Comparison of ENCODE assay signal across 12 mouse cellular contexts in genomic region chr12:104638156-104638555, GRCm38 (mm10).
DNase-seq lines count a peak whose midpoint lies in the region; ATAC-seq and TF ChIP-seq lines count a peak whose summit lies in the region.
"Had no signal": no experiment of that assay in that cellular context is flagged by ENCODE, and none has a peak within 500 bp of the region (broad histone marks: within the 10 kb centered on the region; RNA-seq: fewer than 3 reads in every experiment).

No protein-coding gene starts in this region.

- H3K4me3 ChIP-seq in lung, embryonic 14.5 days (ENCODE audit: low read depth, low read length): no peak overlapping the region
- no peak overlapping the region for H3K4me3 ChIP-seq in lung, adult 2 months (replicated peaks; ENCODE audit: extremely low read depth, low read depth, low read length)
- no peak overlapping the region for H3K4me3 ChIP-seq in hindbrain, embryonic 11.5 days (ENCODE audit: low read depth, low read length)
- no peak overlapping the region for H3K4me3 ChIP-seq in limb, embryonic 10.5 days
- no peak overlapping the region for H3K4me3 ChIP-seq in neural tube, embryonic 13.5 days
- no peak overlapping the region for H3K4me3 ChIP-seq in left cerebral cortex, adult 2 months
- H3K4me3 ChIP-seq: megakaryocyte, embryonic 14.5 days had no signal

- H3K27ac ChIP-seq in lung, embryonic 14.5 days (ENCODE audit: low read depth): no peak overlapping the region
- no peak overlapping the region for H3K27ac ChIP-seq in hindbrain, embryonic 11.5 days (ENCODE audit: low read depth, low read length)
- peak overlapping the region; percentile 75 for H3K27ac ChIP-seq in limb, embryonic 10.5 days
- no peak overlapping the region for H3K27ac ChIP-seq in neural tube, embryonic 13.5 days (replicated peaks)
- H3K27ac ChIP-seq in left cerebral cortex, adult 2 months: no peak overlapping the region

- peaks cover 18% of the 10 kb centered on the region for H3K27me3 ChIP-seq in lung, embryonic 14.5 days (ENCODE audit: insufficient read depth, low read length)
- peaks cover 4% of the 10 kb centered on the region for H3K27me3 ChIP-seq in hindbrain, embryonic 11.5 days (ENCODE audit: control insufficient read depth, insufficient read depth, low read length)
- peaks cover 64% of the 10 kb centered on the region for H3K27me3 ChIP-seq in limb, embryonic 10.5 days (ENCODE audit: low read depth, poor library complexity, severe bottlenecking)
- peaks cover 22% of the 10 kb centered on the region for H3K27me3 ChIP-seq in neural tube, embryonic 13.5 days

- H3K36me3 ChIP-seq in lung, embryonic 14.5 days (ENCODE audit: insufficient read depth): no peaks in the 10 kb centered on the region
- H3K36me3 ChIP-seq in hindbrain, embryonic 11.5 days (ENCODE audit: control insufficient read depth, insufficient read depth, low read length): no peaks in the 10 kb centered on the region
- no peaks in the 10 kb centered on the region for H3K36me3 ChIP-seq in limb, embryonic 10.5 days
- H3K36me3 ChIP-seq in neural tube, embryonic 13.5 days: no peaks in the 10 kb centered on the region
- H3K36me3 ChIP-seq: G1E had no signal

- intact Hi-C loops in left cerebral cortex, adult 2 months (cut with DNase I): no loop called here

- 0 out of 2 replicates have a peak, but pooled peaks cover 10% of the 10 kb centered on the region for H3K4me1 ChIP-seq in lung, embryonic 14.5 days (ENCODE audit: insufficient read depth)
- H3K4me1 ChIP-seq in lung, adult 2 months (ENCODE audit: control insufficient read depth, insufficient read depth, low read length): no peaks in the 10 kb centered on the region
- no peaks in the 10 kb centered on the region for H3K4me1 ChIP-seq in hindbrain, embryonic 11.5 days (replicated peaks; ENCODE audit: control insufficient read depth, insufficient read depth, low read length)
- peaks cover 53% of the 10 kb centered on the region for H3K4me1 ChIP-seq in limb, embryonic 10.5 days
- H3K4me1 ChIP-seq in neural tube, embryonic 13.5 days (replicated peaks): peaks cover 40% of the 10 kb centered on the region
- H3K4me1 ChIP-seq: megakaryocyte, embryonic 14.5 days had no signal

- H3K9me3 ChIP-seq in lung, embryonic 14.5 days (ENCODE audit: low read depth, low read length): no peaks in the 10 kb centered on the region
- no peaks in the 10 kb centered on the region for H3K9me3 ChIP-seq in hindbrain, embryonic 11.5 days (ENCODE audit: control insufficient read depth, low read length)
- H3K9me3 ChIP-seq in limb, embryonic 10.5 days (replicated peaks): no peaks in the 10 kb centered on the region
- no peaks in the 10 kb centered on the region for H3K9me3 ChIP-seq in neural tube, embryonic 13.5 days

- no peak for ATAC-seq in lung, embryonic 14.5 days (ENCODE audit: insufficient read depth)
- ATAC-seq in hindbrain, embryonic 11.5 days (ENCODE audit: low FRiP score): no peak
- no peak for ATAC-seq in neural tube, embryonic 13.5 days (ENCODE audit: low read depth)

- H3K4me2 ChIP-seq in lung, embryonic 14.5 days: peak overlapping the region; percentile 29
- no peak overlapping the region for H3K4me2 ChIP-seq in hindbrain, embryonic 11.5 days (replicated peaks; ENCODE audit: low read depth, low read length)
- peak overlapping the region; percentile 37 for H3K4me2 ChIP-seq in neural tube, embryonic 13.5 days

- TF ChIP-seq POLR2A in lung, adult 2 months (IDR thresholded peaks at IDR 0.05; ENCODE audit: borderline replicate concordance, extremely low read depth, low read depth, low read length): no peak

- no peak overlapping the region for H3K9ac ChIP-seq in lung, embryonic 14.5 days
- no peak overlapping the region for H3K9ac ChIP-seq in hindbrain, embryonic 11.5 days (ENCODE audit: low read depth, low read length)
- no peak overlapping the region for H3K9ac ChIP-seq in neural tube, embryonic 13.5 days

- no peak for TF ChIP-seq CTCF in lung, embryonic 14.5 days (IDR thresholded peaks at IDR 0.05; ENCODE audit: low read depth)
- no peak for TF ChIP-seq CTCF in lung, adult 2 months (IDR thresholded peaks at IDR 0.05; ENCODE audit: insufficient read depth, low read length)
- no peak for TF ChIP-seq CTCF in left cerebral cortex, adult 2 months (IDR thresholded peaks at IDR 0.05)

- WGBS in lung, embryonic 14.5 days: 27% methylated on average over 8 of the region's 8 CpGs
- 27% methylated on average over 8 of the region's 8 CpGs for WGBS in lung, adult 2 months
- WGBS in hindbrain, embryonic 11.5 days: 41% methylated on average over 8 of the region's 8 CpGs
- 30% methylated on average over 8 of the region's 8 CpGs for WGBS in limb, embryonic 10.5 days
- WGBS in neural tube, embryonic 13.5 days: 35% methylated on average over 8 of the region's 8 CpGs

- DNase-seq in lung, embryonic 14.5 days: peak; percentile 44
- no peak for DNase-seq in lung, adult 2 months
- DNase-seq in hindbrain, embryonic 11.5 days (ENCODE audit: low spot score): peak; percentile 29
- DNase-seq in limb, embryonic 10.5 days (ENCODE audit: low spot score): peak; percentile 48
- DNase-seq in left cerebral cortex, adult 8-10 months (ENCODE audit: low spot score in 2 of 2): no peak
- DNase-seq in left cerebral cortex, adult 2 months (ENCODE audit: extremely low spot score in 1 of 2, low spot score in 2 of 2): no peak
- DNase-seq: adrenal gland, postnatal 36 days; gastrocnemius, postnatal 10 days; thymus, postnatal 36 days had no signal

Comparison
In these comparisons a context has a peak if more than half of its experiments do, and no peak if none do; other contexts are left out.
1. DNase-seq: peak in lung, embryonic 14.5 days (single experiment), hindbrain, embryonic 11.5 days (single experiment) and limb, embryonic 10.5 days (single experiment); none in lung, adult 2 months (single experiment), left cerebral cortex, adult 8-10 months (0 of 2) and left cerebral cortex, adult 2 months (0 of 2).